Mouse (Mus musculus) cerebellum, adult 9-11 months (tissue): ENCODE data around the gene Arhgap31.

Experiments
- DNase-seq: peaks from one replicate; pipeline ENCODE4 v3.0.0; 2022

The Arhgap31 gene

DNA sequence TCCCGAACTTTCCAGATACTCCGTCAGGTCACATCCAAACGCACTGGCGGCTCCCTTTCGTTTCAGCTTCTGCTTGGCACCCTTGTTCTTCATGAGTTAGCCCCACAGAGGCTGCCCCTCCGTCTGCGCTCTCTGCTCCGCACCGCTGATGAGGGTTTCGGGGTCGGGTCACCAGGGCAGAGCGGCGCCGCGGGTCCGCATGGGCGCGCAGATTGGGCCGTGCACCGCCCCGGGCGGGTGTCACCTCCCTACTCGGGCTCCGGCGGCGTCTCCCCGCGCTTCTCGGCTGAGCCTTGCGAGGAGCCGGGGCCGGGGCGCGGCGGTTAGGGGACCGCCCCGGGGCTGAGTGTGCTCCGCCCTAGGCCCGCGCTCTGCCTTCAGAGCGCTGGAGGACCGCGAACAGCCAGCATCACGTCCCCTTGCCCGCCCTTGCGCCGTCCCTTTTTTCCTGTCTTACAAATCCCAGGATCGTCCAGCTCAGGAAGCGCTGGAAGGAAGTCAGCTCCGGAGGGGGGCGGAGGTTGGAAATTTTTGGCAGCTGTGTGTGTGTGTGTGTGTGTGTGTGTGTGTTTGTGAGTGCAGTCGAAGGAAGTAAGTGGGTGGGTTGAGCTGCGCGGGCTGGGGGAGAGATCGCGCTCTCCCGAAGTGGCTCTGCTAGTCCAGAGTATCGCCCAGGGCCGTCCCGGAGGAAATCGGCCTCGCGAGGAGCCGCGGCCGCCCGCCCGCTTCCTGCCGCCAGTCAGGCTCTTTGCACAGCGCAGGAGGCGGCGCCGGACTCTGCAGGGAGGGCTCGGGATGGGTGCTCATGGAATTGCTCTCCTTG, at the start of gene Arhgap31:
Arhgap31 (minus strand) TSS at position 694 of the 823 bp plus-strand sequence.
- DNase-seq, result peak; percentile 37

DNA sequence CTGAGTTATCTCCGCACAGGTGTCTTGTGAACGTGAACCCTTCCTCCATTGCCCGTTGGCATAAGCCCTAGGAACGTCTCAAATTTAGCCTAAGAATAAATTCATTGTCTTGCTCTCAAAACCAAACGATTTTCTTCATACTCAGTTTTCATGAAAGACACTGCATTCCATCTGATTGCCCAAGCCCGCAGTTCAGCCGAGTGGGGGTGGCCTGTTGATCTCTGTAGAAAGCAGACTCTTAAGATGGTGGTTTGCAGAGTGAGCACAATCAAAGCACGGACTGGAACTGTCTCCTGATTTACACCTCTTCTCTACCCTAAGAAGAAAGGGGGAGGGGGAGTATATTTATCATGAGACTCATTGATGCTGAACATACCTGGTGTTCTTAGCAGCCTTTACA, 49.3 kb upstream of the Arhgap31 start:
- no peak for DNase-seq

DNA sequence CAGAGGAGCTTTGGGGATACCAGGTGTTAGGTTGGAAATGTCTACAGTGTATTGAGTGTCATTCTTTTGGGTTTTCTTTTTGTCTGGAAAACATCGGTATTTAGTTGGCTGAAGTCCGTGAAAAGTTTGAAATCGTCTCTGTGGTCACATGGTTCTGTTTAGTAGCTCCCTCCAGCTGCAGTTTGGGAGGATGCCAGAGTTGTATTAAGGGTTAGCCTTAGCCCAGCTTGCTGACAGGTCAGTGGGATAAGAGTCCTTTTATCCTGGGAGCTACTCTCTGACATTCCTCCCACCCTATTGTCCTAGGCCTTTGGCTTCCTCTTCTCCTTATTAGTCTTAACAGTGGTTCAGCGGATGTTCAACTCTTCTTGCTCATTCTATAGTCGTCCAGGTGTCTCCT, 48.9 kb upstream of the Arhgap31 start:
- no peak for DNase-seq

DNA sequence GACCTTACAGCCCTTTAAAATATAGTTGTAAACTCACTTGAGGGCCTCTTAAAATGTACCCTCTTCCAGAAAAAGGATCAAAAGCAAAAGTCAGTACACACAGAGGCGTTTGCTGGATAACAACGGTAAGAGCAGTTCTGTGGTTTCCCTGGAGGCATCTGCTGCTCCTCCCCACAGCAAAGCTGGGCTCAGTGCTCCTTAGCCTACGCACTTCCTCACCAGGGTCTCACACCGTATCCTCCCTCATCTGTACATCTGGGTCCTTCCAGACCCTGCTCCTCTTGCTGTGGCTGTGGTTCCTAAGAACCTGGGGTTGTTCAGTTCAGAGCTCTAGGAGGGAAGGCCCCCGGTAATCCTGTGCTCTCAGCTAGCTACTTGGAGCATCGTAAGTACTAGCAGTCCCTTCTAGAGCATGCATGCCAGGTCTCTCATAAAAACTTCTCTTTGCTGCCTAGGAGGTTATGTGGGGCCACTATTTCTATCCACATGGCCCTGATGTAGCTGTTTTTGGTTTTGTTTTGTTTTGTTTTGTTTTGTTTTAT, 47.8 kb upstream of the Arhgap31 start:
- DNase-seq, result no peak

DNA sequence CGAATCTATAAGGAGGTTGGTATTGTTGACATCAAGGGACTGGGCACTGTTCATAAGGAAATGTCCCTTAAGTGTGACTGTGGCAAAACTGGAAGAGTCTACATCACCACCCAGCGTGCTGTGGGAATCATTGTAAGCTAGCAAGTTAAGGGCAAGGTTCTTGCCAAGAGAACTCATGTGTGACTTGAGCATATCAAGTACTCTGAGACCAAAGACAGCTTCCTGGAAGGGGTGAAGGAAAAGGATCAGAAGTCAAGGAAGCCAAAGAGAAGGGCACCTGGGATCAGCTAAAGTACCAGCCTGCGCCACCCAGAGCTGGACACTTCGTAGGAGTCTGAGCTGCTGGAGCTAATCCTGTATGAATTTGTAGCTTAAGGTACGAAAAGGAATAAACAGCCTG, 47.2 kb upstream of the Arhgap31 start:
- DNase-seq, result no peak

DNA sequence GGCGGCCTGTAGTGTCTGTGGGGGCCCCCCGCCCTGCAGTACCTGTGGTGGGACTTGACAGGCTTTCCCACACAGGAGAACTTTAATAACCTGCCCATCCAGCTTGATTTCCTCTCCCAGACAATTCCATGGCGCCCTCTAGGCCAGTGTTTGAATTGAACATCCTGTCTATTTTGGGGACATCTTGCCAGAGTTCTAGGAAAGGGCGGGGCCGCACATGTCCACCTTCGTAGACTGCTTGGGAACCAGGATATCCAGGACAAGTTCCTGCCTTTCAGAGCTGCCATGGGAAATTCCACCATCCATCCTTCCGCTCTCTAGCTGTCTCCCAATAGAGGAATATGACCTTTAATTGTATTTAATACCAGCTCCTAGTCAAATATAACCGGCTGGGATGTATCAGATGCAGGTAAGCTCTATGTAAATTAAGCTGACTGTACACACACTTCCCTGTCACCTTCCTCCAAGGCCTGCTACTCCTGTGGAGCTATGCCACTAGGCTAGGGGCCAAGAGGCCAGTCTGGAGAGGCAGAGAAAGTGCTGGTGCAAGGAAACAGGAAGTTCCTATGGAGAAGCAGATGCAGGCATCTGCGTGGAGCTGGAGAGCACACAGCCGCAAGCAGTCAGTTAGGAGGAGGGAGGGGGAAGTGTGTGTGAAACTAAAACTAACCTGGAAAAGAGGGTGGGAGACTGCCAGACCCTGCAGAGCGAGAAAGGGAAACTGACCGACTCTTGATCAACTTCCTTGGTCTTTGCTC, 45.2 kb upstream of the Arhgap31 start:
- DNase-seq, result no peak

DNA sequence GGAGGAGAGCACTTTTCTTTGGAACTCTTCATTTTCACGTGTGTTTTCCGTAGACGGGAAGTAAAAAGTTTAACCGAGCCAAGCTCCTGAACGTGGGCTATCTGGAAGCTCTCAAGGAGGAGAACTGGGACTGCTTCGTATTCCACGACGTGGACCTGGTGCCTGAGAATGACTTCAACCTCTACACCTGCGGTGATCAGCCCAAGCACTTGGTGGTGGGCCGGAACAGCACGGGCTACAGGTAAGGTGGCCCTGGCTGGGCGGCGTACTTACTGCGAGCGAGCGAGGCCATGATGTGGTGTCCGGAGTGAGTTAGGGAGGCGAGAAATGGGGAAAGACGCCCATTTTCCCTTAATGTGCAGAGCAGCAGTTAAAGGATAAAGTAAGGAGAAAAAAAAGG, 44.6 kb upstream of the Arhgap31 start:
- no peak for DNase-seq

DNA sequence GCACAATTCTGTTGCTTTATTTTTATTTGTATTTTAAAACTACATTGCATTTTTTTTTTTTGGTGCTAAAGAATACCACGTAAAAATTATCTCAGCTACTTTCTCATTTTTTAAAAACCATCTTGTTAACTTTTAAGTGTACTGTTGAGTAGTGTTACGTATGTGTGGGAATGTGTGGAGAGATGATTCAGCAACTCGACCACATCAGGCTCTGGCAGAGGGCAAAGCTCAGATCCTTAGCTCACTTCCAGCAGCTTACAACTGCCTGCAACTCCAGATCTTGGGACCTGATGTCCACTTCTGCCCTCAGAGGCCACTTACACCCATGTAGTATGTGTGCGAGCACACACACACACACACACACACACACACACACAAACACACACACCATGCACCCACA, 43.5 kb upstream of the Arhgap31 start:
- no peak for DNase-seq

DNA sequence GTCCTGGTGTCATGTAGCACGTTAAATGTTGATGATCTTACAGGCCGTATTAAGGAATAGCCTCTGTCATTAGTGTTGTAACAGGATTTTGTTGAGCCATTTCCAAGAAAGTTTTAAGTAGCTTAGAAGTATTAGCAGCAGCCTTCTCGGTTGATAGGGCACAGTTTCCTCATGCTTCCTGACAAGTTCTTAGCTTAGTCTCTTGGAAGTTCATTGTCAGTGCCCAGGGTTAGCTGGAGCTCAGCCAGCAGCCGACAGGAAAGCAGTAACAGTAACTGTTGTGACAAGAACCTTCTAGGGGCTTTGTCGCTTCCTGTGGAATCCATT, 43.1 kb upstream of the Arhgap31 start:
- no peak for DNase-seq

DNA sequence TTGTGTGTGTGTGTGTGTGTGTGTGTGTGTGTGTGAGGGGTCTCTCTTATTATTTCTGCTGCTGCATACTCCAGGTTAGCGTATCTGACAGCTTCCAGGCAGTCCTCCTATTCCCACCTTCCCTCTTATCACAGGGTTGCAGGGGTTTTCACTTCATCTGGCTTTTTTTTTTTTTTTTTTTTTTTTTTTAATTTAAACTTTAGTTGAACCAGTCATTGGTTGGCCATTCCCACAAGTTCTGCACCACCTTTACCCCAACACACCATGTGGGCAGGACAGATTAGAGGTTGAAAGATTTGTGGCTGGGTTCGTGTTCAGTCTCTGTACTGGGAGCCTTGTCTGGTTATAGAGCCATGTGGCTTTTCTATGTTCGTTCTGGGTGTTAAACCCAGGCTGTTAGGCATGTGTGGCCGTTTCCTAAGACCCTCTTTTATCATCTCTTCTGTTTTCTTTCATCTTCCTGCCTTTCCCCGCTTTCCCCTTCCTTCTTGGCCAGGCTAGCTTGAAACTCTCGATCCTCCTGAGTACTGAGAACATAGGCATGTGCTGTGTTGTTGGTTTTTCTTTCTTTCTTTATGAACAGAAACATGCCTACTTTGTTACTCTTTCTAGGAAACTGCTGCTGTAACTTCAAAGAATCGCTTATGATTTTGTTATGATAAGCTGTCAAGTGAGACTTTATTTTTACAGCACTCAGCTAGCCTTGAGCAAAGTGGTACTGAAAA, 42.5 kb upstream of the Arhgap31 start:
- no peak for DNase-seq

DNA sequence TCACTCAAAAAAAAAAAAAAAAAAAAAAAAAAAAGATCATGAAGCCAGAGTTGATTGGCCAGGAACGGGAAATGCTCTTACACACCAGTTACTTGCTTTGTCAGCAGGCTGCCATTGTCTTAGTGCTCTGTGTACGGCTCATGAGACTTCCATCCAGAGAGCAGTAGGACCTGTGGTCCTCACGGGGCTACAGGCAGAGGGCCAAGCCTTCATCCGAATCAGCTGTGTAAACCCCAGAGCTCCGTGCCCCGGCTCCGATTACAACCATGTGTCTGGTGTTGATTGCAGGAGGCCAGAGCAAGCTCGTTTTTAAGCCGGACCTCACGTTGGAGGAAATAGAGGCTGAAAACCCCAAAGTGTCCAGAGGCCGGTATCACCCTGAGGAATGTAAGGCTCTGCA, 40.6 kb upstream of the Arhgap31 start:
- no peak for DNase-seq

DNA sequence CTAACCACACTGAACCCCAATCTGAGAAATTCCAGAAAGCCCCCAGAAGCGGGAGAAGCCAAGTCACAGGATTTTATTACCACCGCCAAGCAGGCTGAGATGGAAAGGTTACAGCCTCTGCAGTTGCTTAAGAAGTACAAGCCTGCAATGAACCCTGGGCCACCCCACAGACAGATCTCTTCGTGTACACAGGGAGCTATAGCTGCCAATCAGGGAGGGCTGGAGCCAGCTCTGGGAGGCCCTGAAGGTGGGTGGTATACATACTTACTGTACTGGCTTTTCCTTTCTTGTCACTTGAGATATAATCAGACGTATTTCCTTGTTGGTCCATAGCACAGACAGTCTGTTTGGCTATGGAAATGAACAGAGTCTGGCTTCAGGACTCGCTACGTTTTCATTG, 37.7 kb upstream of the Arhgap31 start:
- no peak for DNase-seq

DNA sequence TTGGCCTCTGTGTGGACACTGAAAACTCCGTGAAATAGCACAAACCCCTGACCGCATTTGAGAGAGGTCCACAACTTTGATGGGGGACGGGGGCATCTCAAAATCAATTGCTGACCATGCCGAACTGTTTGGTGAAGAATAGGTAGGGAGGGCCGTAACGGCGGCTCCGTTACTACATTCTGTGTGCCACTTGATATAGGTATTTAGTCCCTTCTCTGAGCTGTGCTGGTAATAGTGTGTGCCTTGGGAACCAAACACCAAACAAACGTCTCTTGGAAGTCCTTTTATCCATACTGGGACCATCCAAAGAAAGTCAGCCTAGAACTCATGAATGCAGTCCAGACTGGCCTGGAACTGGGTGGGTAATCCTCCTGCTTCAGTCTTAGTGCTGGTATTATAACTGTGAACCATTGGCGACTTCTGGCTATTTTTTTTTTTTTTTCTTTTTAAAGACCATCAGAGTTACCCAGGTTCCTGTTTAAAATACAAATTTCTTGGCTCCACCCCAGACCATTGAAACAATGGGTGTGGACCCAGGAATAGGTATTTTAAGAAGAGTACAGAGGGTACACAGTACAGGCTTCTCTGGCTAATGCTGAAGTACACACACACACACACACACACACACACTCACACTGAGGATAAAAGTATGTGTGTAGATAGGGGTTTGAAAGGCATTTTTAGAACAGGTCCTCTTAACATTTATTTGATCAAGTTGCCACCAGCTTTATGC, 31.0 kb upstream of the Arhgap31 start:
- no peak for DNase-seq

DNA sequence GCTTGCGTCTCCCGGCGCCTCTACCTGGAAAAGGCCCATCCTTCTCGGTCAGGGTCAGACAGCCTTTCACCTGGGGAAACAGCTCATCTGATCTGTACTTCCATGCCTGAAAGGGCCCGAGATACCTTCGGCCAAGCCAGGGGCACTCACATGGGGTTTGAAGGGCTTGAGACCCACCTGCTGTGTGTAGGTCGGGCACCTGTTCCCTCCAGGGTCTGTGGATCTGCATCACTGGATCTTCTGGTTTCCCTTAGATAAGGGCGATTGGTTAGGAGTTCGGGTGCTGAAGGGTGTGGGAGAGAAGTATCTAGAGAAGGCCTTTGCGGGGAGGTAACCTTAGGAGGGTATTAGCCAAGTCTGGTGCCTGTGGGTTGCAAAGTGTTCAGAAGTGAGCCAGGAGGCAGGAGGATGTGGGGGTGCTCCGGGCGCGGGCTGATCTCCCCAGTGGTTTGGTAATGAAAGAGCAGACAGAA, 29.6 kb upstream of the Arhgap31 start:
- DNase-seq, result peak; percentile 40

DNA sequence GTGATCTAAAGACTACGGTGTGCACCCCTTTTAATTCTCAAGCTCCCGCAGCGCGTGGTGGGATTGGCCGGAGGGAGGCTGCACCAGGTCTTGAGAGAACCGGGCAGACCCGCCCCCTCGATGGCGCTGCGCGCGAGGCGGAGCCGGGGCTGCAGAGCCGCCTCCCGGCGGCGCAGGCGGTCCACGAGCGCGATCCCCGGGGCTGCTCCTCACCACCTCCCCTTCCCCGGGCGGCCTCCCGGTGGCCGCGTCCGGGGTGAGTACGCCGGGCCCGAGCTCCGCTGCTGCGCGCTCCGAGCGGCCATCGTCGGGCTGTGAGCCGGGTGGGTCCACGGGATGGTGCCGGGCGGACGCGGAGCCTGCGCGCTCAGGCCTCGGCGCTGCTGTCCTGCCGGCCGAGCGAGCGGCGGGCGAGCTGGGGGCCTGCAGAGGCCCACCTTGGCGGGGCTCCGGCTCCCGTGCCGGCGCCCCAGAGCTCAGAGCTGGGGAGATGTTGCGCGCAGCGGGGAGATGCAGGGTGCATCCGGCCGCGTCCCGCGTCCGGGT, 29.1 kb upstream of the Arhgap31 start, which contains the start of gene B4galt4:
B4galt4 (plus strand) TSS at position 152 of the 546 bp plus-strand sequence.
- peak; percentile 72 for DNase-seq

DNA sequence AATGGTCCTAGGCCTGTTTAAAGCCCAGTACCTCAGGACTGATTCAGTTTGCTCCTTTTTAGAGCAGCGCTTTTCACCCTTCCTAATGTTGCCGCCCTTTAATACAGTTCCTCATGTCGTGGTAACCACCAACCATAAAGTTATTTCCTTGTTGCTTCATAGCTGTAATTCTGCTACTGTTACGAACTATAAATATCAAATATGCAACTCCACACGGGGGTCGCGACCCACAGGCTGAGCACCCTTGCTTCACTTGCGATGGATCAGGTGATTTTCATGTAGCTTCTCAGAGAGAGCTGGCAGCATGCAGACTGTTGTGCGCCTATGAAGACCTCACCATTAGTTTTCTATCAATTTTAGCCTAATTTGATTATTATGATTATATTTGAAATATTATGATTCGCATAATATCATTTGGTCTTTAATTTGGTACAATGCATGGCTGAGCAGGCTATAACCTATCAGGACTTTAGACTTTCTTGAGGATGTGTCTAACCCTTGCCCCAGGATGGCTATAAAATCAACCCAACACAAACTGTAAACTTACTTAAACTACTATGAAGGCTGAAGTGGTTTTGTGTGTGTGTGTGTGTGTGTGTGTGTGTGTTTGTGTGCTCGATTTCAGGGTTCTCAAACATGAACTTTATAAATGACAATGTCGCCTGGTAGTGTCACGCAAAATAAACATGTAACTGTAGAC, 28.3 kb upstream of the Arhgap31 start:
- no peak for DNase-seq

DNA sequence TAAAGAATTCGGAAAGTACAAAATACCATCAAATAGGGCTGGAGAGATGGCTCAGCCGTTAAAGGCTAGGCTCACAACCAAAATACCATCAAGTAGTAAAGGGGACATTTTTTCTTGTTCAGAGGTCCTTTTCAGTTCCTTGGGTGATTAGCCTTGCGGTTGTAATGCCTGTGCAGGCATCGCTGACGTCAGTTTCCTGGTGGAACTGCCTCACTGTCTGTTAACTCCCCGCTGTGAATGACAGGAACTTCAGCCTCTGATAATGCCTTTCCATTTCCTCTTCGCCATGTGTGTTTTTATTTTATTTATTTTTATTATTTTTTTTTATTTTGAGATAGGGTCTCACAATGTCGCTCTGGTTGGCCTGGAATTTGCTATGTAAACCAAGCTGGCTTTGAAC, 17.8 kb upstream of the Arhgap31 start:
- DNase-seq, result no peak

DNA sequence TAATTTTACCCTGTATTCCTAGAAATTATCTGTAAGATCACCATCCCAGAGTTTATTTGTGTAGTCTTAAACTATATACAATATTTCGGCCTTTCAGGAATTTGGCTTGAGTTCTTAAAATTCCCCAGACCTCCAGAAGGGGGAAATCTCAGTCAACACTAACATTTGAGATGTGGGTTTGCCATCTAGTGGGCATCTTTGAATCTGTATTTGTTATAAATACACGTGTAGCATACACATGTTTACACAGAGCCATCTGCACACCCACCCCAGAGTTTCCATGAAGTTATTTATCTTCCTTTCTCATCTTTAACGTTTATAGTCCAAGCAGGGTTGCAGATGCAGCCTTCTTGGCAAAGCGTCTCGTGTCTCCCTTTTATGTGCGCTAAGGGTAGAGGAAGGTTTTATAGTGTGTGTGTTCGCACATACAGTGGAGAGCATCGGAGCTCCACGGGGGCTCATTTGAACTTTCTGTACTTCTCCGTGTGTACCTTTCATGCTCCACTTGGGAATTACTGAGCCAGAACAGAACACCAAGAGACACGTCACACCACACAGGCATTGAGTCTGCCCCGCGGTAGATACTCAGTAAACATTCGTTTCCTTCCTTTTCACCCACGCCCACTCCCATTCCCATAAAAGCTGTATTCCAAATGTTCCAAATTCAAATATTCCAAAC, 16.7 kb upstream of the Arhgap31 start:
- DNase-seq, result no peak

DNA sequence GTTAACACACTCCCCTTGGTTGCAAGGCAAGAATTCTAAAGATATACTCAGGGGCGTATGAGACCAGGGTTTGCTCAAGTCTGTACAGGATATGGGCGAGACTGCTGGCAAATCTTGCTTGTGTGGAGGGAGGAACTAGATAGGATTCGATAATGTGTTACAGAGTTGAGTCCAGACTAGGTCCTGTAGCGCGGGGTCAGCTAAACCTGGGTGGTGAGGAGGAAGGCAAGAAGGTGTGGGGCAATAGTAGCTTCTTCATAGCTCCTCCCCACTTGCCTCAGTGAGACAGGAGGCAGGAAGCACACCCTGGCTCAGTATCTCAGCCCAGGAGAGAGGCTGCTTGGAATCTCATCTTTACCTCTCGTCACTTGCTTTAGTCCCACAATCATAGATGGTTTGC, 16.1 kb upstream of the Arhgap31 start:
- DNase-seq, result no peak

DNA sequence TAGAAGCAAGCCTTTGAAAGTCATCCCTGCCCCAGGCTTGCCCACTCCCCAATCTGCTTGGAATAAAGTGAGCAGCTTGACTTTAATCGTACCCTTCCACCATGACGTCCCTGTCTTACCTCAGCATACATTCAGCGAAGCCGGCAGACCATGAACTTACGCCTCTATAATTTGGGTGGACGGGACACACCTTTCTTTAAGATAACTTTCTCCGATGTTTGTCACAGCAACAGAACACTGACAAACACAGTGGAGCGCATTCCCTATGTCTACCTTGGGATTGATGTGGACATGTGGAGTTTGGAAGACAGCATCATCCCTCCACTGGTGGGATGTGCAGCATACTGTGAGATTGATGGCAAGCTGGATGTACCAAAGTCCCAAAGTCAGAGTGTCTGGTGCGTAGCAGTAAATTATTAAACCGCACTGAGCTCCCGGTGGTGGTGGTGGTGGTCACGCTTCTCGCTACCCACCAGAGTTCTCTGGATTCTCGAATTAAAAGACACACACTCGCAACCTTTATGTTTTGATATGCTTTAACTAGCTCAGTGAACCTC, 15.6 kb upstream of the Arhgap31 start:
- DNase-seq, result no peak

DNA sequence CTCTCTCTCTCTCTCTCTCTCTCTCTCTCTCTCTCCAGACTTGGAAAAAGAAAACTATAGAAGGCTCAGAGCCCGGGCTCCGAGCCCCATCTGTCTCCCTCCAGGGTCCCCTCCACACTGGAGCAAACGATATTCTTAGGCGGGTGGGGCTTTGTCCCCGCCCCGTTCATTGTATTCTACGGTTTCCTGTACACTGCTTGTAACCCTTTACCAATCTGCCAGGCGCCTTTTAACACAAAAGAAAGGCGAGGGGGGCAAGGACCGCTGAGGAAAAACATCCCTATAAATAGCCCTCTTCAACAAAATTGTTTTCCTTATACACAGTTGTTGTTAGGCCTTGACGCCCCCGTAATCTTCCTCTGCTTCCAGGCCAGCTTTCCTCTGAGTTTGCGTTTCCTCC, 11.9 kb upstream of the Arhgap31 start:
- no peak for DNase-seq
